Mouse (Mus musculus): ENCODE results near the gene Efcab6. TPM values are rescaled to one million over a fixed set of nuclear protein-coding genes. Genes with fewer than 3 reads are reported as not detected.

Efcab6 gene
- polyA plus RNA-seq, 1 experiment from 2014 or later, result 0.22 TPM

- Histone ChIP-seq H3K4me1 (ENCODE audit: control insufficient read depth, insufficient read depth, low read length) (peaks cover 14% of the 10 kb centered on the region), H3K4me3 (replicated peaks; ENCODE audit: low read depth, low read length) (no peak overlapping the region), H3K4me2 (ENCODE audit: low read length) (no peak overlapping the region), H3K36me3 (ENCODE audit: control insufficient read depth, insufficient read depth, low read length) (no peaks in the 10 kb centered on the region), H3K27me3 (ENCODE audit: control insufficient read depth, insufficient read depth, low read length) (no peaks in the 10 kb centered on the region; the same call in 1 of the 2 replicates), H3K9me3 (ENCODE audit: control insufficient read depth, low read length) (no peaks in the 10 kb centered on the region), H3K9ac (replicated peaks; ENCODE audit: low read length) (no peak overlapping the region), H3K27ac (replicated peaks; ENCODE audit: low read depth, low read length) (no peak overlapping the region)
- 29% methylated on average over 8 of the region's 8 CpGs for WGBS
- no peak for DNase-seq
- ATAC-seq (ENCODE audit: low FRiP score, low TSS enrichment), result no peak
Observed at GRCm38 (mm10) chr15:84073058-84073457, 7.9 kb upstream of the Efcab6 start.

GRCm38 (mm10) chr15:84072226-84072625 lies 7.0 kb upstream of the Efcab6 start:
- ATAC-seq (ENCODE audit: low FRiP score, low TSS enrichment), result no peak
- H3K4me2 ChIP-seq (ENCODE audit: low read length), result no peak overlapping the region
- peaks cover 14% of the 10 kb centered on the region for H3K4me1 ChIP-seq (ENCODE audit: control insufficient read depth, insufficient read depth, low read length)
- H3K9ac ChIP-seq (replicated peaks; ENCODE audit: low read length), result no peak overlapping the region
- 21% methylated on average over 7 of the region's 7 CpGs for WGBS
- DNase-seq, result peak; percentile 91
- H3K36me3 ChIP-seq (ENCODE audit: control insufficient read depth, insufficient read depth, low read length), result no peaks in the 10 kb centered on the region
- H3K27ac ChIP-seq (replicated peaks; ENCODE audit: low read depth, low read length), result no peak overlapping the region
- H3K9me3 ChIP-seq (ENCODE audit: control insufficient read depth, low read length), result no peaks in the 10 kb centered on the region
- H3K4me3 ChIP-seq (replicated peaks; ENCODE audit: low read depth, low read length), result no peak overlapping the region
- H3K27me3 ChIP-seq (ENCODE audit: control insufficient read depth, insufficient read depth, low read length), result no peaks in the 10 kb centered on the region; the same call in 1 of the 2 replicates

- Histone ChIP-seq H3K36me3 (ENCODE audit: control insufficient read depth, insufficient read depth, low read length) (no peaks in the 10 kb centered on the region), H3K4me2 (ENCODE audit: low read length) (peak overlapping the region; percentile 23), H3K4me1 (ENCODE audit: control insufficient read depth, insufficient read depth, low read length) (peaks cover 15% of the 10 kb centered on the region), H3K27me3 (ENCODE audit: control insufficient read depth, insufficient read depth, low read length) (no peaks in the 10 kb centered on the region; the same call in none of the 2 replicates), H3K27ac (replicated peaks; ENCODE audit: low read depth, low read length) (0 out of 2 replicates have a peak overlapping the region, but pooled peaks have one; percentile 28), H3K4me3 (replicated peaks; ENCODE audit: low read depth, low read length) (no peak overlapping the region), H3K9ac (replicated peaks; ENCODE audit: low read length) (no peak overlapping the region; the same call in 1 of the 2 replicates), H3K9me3 (ENCODE audit: control insufficient read depth, low read length) (no peaks in the 10 kb centered on the region)
- ATAC-seq (ENCODE audit: low FRiP score, low TSS enrichment) (no peak), DNase-seq (no peak)
- 10% methylated on average over 13 of the region's 13 CpGs for WGBS
Observed at GRCm38 (mm10) chr15:84070116-84070676, 5.0 kb upstream of the Efcab6 start.

- H3K9ac ChIP-seq (replicated peaks; ENCODE audit: low read length), result no peak overlapping the region; the same call in 1 of the 2 replicates
Observed at GRCm38 (mm10) chr15:84069455-84070050, 4.4 kb upstream of the Efcab6 start.

GRCm38 (mm10) chr15:84065701-84066100 lies 522 bp upstream of the Efcab6 start:
- H3K27ac ChIP-seq (replicated peaks; ENCODE audit: low read depth, low read length), result no peak overlapping the region
- no peaks in the 10 kb centered on the region; the same call in 1 of the 2 replicates for H3K27me3 ChIP-seq (ENCODE audit: control insufficient read depth, insufficient read depth, low read length)
- 62% methylated on average over 4 of the region's 4 CpGs for whole genome bisulfite sequencing
- H3K36me3 ChIP-seq (ENCODE audit: control insufficient read depth, insufficient read depth, low read length), result no peaks in the 10 kb centered on the region
- no peak overlapping the region for H3K9ac ChIP-seq (replicated peaks; ENCODE audit: low read length)
- no peaks in the 10 kb centered on the region for H3K9me3 ChIP-seq (ENCODE audit: control insufficient read depth, low read length)
- no peak overlapping the region for H3K4me3 ChIP-seq (replicated peaks; ENCODE audit: low read depth, low read length)
- DNase-seq (no peak), ATAC-seq (ENCODE audit: low FRiP score, low TSS enrichment) (no peak)
- H3K4me2 ChIP-seq (ENCODE audit: low read length), result no peak overlapping the region
- peaks cover 20% of the 10 kb centered on the region for H3K4me1 ChIP-seq (ENCODE audit: control insufficient read depth, insufficient read depth, low read length)

More at GRCm38 (mm10) chr15:84069455-84070050, 4.4 kb upstream of the Efcab6 start:
- Histone ChIP-seq H3K36me3 (ENCODE audit: control insufficient read depth, insufficient read depth, low read length) (no peaks in the 10 kb centered on the region), H3K4me3 (replicated peaks; ENCODE audit: low read depth, low read length) (no peak overlapping the region), H3K4me2 (ENCODE audit: low read length) (peak overlapping the region; percentile 23), H3K27ac (replicated peaks; ENCODE audit: low read depth, low read length) (peak overlapping the region; percentile 28; the same call in 1 of the 2 replicates), H3K27me3 (ENCODE audit: control insufficient read depth, insufficient read depth, low read length) (no peaks in the 10 kb centered on the region; the same call in none of the 2 replicates), H3K4me1 (ENCODE audit: control insufficient read depth, insufficient read depth, low read length) (peaks cover 20% of the 10 kb centered on the region), H3K9me3 (ENCODE audit: control insufficient read depth, low read length) (no peaks in the 10 kb centered on the region)
- 9% methylated on average over 16 of the region's 16 CpGs for WGBS
- no peak for ATAC-seq (ENCODE audit: low FRiP score, low TSS enrichment)
- peak; percentile 59 for DNase-seq

GRCm38 (mm10) chr15:84058841-84059240 lies 6.3 kb downstream of the Efcab6 start:
- Histone ChIP-seq H3K4me2 (ENCODE audit: low read length) (no peak overlapping the region), H3K36me3 (ENCODE audit: control insufficient read depth, insufficient read depth, low read length) (no peaks in the 10 kb centered on the region), H3K9me3 (ENCODE audit: control insufficient read depth, low read length) (no peaks in the 10 kb centered on the region), H3K9ac (replicated peaks; ENCODE audit: low read length) (no peak overlapping the region), H3K27ac (replicated peaks; ENCODE audit: low read depth, low read length) (no peak overlapping the region), H3K4me3 (replicated peaks; ENCODE audit: low read depth, low read length) (no peak overlapping the region), H3K4me1 (ENCODE audit: control insufficient read depth, insufficient read depth, low read length) (no peaks in the 10 kb centered on the region), H3K27me3 (ENCODE audit: control insufficient read depth, insufficient read depth, low read length) (no peaks in the 10 kb centered on the region)
- DNase-seq (no peak), ATAC-seq (ENCODE audit: low FRiP score, low TSS enrichment) (no peak)
- WGBS, result 82% methylated on average over 6 of the region's 6 CpGs

GRCm38 (mm10) chr15:84056083-84056482 lies 9.1 kb downstream of the Efcab6 start:
- Histone ChIP-seq H3K4me1 (ENCODE audit: control insufficient read depth, insufficient read depth, low read length) (no peaks in the 10 kb centered on the region), H3K4me2 (ENCODE audit: low read length) (no peak overlapping the region), H3K9ac (replicated peaks; ENCODE audit: low read length) (no peak overlapping the region), H3K4me3 (replicated peaks; ENCODE audit: low read depth, low read length) (no peak overlapping the region), H3K27ac (replicated peaks; ENCODE audit: low read depth, low read length) (no peak overlapping the region), H3K9me3 (ENCODE audit: control insufficient read depth, low read length) (no peaks in the 10 kb centered on the region), H3K36me3 (ENCODE audit: control insufficient read depth, insufficient read depth, low read length) (no peaks in the 10 kb centered on the region), H3K27me3 (ENCODE audit: control insufficient read depth, insufficient read depth, low read length) (no peaks in the 10 kb centered on the region)
- DNase-seq (no peak), ATAC-seq (ENCODE audit: low FRiP score, low TSS enrichment) (no peak)
- WGBS, result 76% methylated on average over 5 of the region's 5 CpGs

GRCm38 (mm10) chr15:84053859-84054258 lies 11.3 kb downstream of the Efcab6 start:
- H3K4me1 ChIP-seq (ENCODE audit: control insufficient read depth, insufficient read depth, low read length), result no peaks in the 10 kb centered on the region
- peak; percentile 94 for DNase-seq
- peak; percentile 46; the same call in 1 of the 2 replicates for ATAC-seq (ENCODE audit: low FRiP score, low TSS enrichment)
- no peak overlapping the region; the same call in 1 of the 2 replicates for H3K4me2 ChIP-seq (ENCODE audit: low read length)
- H3K36me3 ChIP-seq (ENCODE audit: control insufficient read depth, insufficient read depth, low read length), result no peaks in the 10 kb centered on the region
- no peak overlapping the region for H3K27ac ChIP-seq (replicated peaks; ENCODE audit: low read depth, low read length)
- no peak overlapping the region for H3K4me3 ChIP-seq (replicated peaks; ENCODE audit: low read depth, low read length)
- WGBS, result 28% methylated on average over 9 of the region's 9 CpGs
- no peaks in the 10 kb centered on the region for H3K9me3 ChIP-seq (ENCODE audit: control insufficient read depth, low read length)
- H3K9ac ChIP-seq (replicated peaks; ENCODE audit: low read length), result no peak overlapping the region
- H3K27me3 ChIP-seq (ENCODE audit: control insufficient read depth, insufficient read depth, low read length), result no peaks in the 10 kb centered on the region

- Histone ChIP-seq H3K27ac (replicated peaks; ENCODE audit: low read depth, low read length) (no peak overlapping the region), H3K36me3 (ENCODE audit: control insufficient read depth, insufficient read depth, low read length) (no peaks in the 10 kb centered on the region), H3K4me3 (replicated peaks; ENCODE audit: low read depth, low read length) (no peak overlapping the region), H3K27me3 (ENCODE audit: control insufficient read depth, insufficient read depth, low read length) (no peaks in the 10 kb centered on the region), H3K9me3 (ENCODE audit: control insufficient read depth, low read length) (no peaks in the 10 kb centered on the region), H3K4me2 (ENCODE audit: low read length) (no peak overlapping the region; the same call in 1 of the 2 replicates), H3K9ac (replicated peaks; ENCODE audit: low read length) (no peak overlapping the region), H3K4me1 (ENCODE audit: control insufficient read depth, insufficient read depth, low read length) (no peaks in the 10 kb centered on the region)
- peak; percentile 27; the same call in 1 of the 2 replicates for ATAC-seq (ENCODE audit: low FRiP score, low TSS enrichment)
- no peak for DNase-seq
- WGBS, result 98% methylated on average over 4 of the region's 4 CpGs
Observed at GRCm38 (mm10) chr15:84053240-84053639, 11.9 kb downstream of the Efcab6 start.

Data from midbrain, embryonic 14.5 days (tissue).